Mouse (Mus musculus) natural killer cell, adult 2 months (primary cell): ENCODE measurements around the gene Gm10337.

Experiments
- DNase-seq, 2 experiments: peaks; one replicate each; pipeline ENCODE4 v3.0.0; 2022; ENCODE audit warnings: low spot score in 2 of 2

Gm10337 gene

GRCm38 (mm10) chr15:102552599-102552998, 49.1 kb downstream of the Gm10337 start:
- DNase-seq: no peak
